Mouse (Mus musculus): ENCODE data around the gene Ak3. TPM values are rescaled to one million over a fixed set of nuclear protein-coding genes. Genes with fewer than 3 reads are reported as not detected.

The Ak3 gene
- polyA plus RNA-seq, 1 experiment: 22.1 TPM

DNA sequence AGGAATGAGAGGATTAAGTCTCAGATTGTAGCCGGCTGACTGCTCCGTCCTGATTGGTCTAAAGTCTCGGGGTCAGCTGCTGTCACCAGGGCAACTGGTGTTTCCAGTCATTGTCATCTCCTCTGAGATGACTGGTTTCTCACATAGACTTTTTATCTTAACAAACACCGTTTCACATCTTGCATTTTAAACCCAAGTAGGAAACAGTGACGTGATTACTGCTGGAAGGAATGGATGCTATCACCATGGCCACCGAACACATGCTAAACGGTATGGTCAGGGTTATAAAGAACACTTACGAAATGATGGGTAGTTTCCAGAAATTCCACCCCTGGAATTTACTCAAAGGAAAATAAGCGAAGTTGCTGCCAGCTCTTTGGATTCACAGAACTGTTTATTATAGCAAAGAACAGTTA, 3.4 kb downstream of the Ak3 start:
- peaks cover 26% of the 10 kb centered on the region for H3K79me2 ChIP-seq (ENCODE audit: control insufficient read depth, insufficient read depth)

DNA sequence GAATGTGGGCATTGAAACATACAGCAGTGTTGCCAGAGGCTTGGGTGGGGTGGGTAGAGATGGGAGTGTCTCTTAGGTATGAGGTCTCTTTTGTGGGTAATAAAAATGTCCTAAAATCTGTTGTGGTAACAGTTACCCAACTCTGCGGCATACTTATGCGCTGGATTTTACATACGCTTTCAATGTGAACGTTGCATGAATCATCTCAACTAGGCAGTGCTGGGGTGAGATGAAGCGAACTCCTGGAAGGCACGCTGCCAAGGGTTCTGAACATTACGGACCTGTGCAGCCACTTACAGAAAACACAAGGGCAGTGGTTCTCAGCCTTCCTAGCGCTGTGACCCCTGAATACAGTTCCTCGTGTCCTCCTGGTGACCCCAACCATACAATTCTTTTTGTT, 5.1 kb downstream of the Ak3 start:
- no peak overlapping the region for H3ac ChIP-seq (ENCODE audit: control insufficient read depth, insufficient read length, low read depth)
- TF ChIP-seq USF1 (IDR thresholded peaks at IDR 0.05; ENCODE audit: low read depth) (no peak), CEBPB (IDR thresholded peaks at IDR 0.05; ENCODE audit: low read depth) (peak; percentile 81), FOSL1 (IDR thresholded peaks at IDR 0.05; ENCODE audit: insufficient read depth, low read length, poor library complexity, severe bottlenecking) (no peak)
- peaks cover 25% of the 10 kb centered on the region for H3K79me2 ChIP-seq (ENCODE audit: control insufficient read depth, insufficient read depth)
- H3K27me3 ChIP-seq (ENCODE audit: control insufficient read depth, insufficient read depth, insufficient read length): no peaks in the 10 kb centered on the region
- no peaks in the 10 kb centered on the region for H3K36me3 ChIP-seq (ENCODE audit: control insufficient read depth, insufficient read depth)
- no peak overlapping the region for H3K4me3 ChIP-seq (ENCODE audit: insufficient read depth, poor library complexity, severe bottlenecking)
- H3K79me3 ChIP-seq (ENCODE audit: low read depth): peaks cover 2% of the 10 kb centered on the region

More for the DNA sequence above, 3.4 kb downstream of the Ak3 start:
- Histone ChIP-seq H3ac (ENCODE audit: control insufficient read depth, insufficient read length, low read depth) (no peak overlapping the region), H3K27me3 (ENCODE audit: control insufficient read depth, insufficient read depth, insufficient read length) (no peaks in the 10 kb centered on the region), H3K4me3 (ENCODE audit: insufficient read depth, poor library complexity, severe bottlenecking) (no peak overlapping the region), H3K79me3 (ENCODE audit: low read depth) (peaks cover 2% of the 10 kb centered on the region), H3K36me3 (ENCODE audit: control insufficient read depth, insufficient read depth) (no peaks in the 10 kb centered on the region)
- TF ChIP-seq MYOD1 (IDR thresholded peaks at IDR 0.05; ENCODE audit: control insufficient read depth, insufficient read length, low read depth): no peak
- no peak for TF ChIP-seq CEBPB (IDR thresholded peaks at IDR 0.05; ENCODE audit: low read depth)
- no peak for TF ChIP-seq CTCF (IDR thresholded peaks at IDR 0.05; ENCODE audit: control insufficient read depth, insufficient read depth, insufficient read length)
- no peak for TF ChIP-seq USF1 (IDR thresholded peaks at IDR 0.05; ENCODE audit: low read depth)
- TF ChIP-seq MAX (IDR thresholded peaks at IDR 0.05): no peak
- no peak for TF ChIP-seq MYOG (IDR thresholded peaks at IDR 0.05; ENCODE audit: control insufficient read depth, extremely low read depth, insufficient read length)
- no peak for TF ChIP-seq FOSL1 (IDR thresholded peaks at IDR 0.05; ENCODE audit: insufficient read depth, low read length, poor library complexity, severe bottlenecking)

DNA sequence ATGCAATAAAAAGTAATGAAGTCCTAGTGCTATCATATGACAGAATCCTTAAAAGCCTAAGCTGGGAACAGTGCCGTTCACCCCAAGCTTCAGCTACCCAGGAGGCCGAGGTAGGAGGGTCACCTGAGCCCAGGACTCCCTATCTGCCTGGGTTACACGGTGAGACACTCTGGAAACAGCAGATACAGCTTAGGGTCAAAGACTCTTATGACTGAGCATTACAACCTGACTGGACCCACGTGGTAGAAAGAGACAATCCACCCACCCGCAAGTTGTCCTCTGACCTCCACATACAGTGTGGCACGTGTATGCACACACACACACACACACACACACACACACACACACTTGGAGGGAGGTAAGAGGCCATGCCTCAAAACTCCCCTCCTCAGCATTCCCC, 5.6 kb downstream of the Ak3 start:
- Histone ChIP-seq H3ac (ENCODE audit: control insufficient read depth, insufficient read length, low read depth) (no peak overlapping the region), H3K36me3 (ENCODE audit: control insufficient read depth, insufficient read depth) (no peaks in the 10 kb centered on the region), H3K79me2 (ENCODE audit: control insufficient read depth, insufficient read depth) (peaks cover 20% of the 10 kb centered on the region), H3K4me3 (ENCODE audit: insufficient read depth, poor library complexity, severe bottlenecking) (no peak overlapping the region), H3K79me3 (ENCODE audit: low read depth) (peaks cover 2% of the 10 kb centered on the region), H3K27me3 (ENCODE audit: control insufficient read depth, insufficient read depth, insufficient read length) (no peaks in the 10 kb centered on the region)
- TF ChIP-seq FOSL1 (IDR thresholded peaks at IDR 0.05; ENCODE audit: insufficient read depth, low read length, poor library complexity, severe bottlenecking) (no peak), CTCF (IDR thresholded peaks at IDR 0.05; ENCODE audit: control insufficient read depth, insufficient read depth, insufficient read length) (no peak), MYOG (IDR thresholded peaks at IDR 0.05; ENCODE audit: control insufficient read depth, extremely low read depth, insufficient read length) (no peak), CEBPB (IDR thresholded peaks at IDR 0.05; ENCODE audit: low read depth) (no peak), USF1 (IDR thresholded peaks at IDR 0.05; ENCODE audit: low read depth) (no peak), MYOD1 (IDR thresholded peaks at IDR 0.05; ENCODE audit: control insufficient read depth, insufficient read length, low read depth) (no peak), MAX (IDR thresholded peaks at IDR 0.05) (no peak)

DNA sequence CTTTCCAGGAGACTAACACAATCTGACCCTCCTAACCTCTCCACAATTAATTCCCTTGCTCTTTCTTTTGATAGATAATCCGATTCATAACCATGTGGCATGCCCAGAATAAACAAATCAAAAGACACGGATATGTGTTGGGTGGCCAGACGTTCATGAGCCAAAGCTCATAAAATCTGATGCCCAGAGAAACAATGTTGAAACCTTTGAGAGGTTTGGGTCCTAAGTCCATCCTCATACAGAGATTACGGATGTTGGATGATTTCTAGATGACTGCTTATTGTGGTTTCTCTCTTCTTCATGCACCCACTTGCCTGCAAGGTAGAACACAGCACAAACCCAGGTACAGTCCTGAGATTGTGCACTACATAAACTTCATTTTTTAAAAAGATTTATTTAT, 7.6 kb downstream of the Ak3 start:
- H3K4me3 ChIP-seq (ENCODE audit: insufficient read depth, poor library complexity, severe bottlenecking): no peak overlapping the region
- peaks cover 5% of the 10 kb centered on the region for H3K79me2 ChIP-seq (ENCODE audit: control insufficient read depth, insufficient read depth)
- no peaks in the 10 kb centered on the region for H3K27me3 ChIP-seq (ENCODE audit: control insufficient read depth, insufficient read depth, insufficient read length)
- no peak overlapping the region for H3ac ChIP-seq (ENCODE audit: control insufficient read depth, insufficient read length, low read depth)
- peaks cover 2% of the 10 kb centered on the region for H3K79me3 ChIP-seq (ENCODE audit: low read depth)
- H3K36me3 ChIP-seq (ENCODE audit: control insufficient read depth, insufficient read depth): no peaks in the 10 kb centered on the region
- no peak for TF ChIP-seq CEBPB (IDR thresholded peaks at IDR 0.05; ENCODE audit: low read depth)
- TF ChIP-seq FOSL1 (IDR thresholded peaks at IDR 0.05; ENCODE audit: insufficient read depth, low read length, poor library complexity, severe bottlenecking): no peak
- no peak for TF ChIP-seq USF1 (IDR thresholded peaks at IDR 0.05; ENCODE audit: low read depth)
- TF ChIP-seq MYOG (IDR thresholded peaks at IDR 0.05; ENCODE audit: control insufficient read depth, extremely low read depth, insufficient read length): no peak
- TF ChIP-seq MAX (IDR thresholded peaks at IDR 0.05): no peak
- no peak for TF ChIP-seq MYOD1 (IDR thresholded peaks at IDR 0.05; ENCODE audit: control insufficient read depth, insufficient read length, low read depth)
- TF ChIP-seq CTCF (IDR thresholded peaks at IDR 0.05; ENCODE audit: control insufficient read depth, insufficient read depth, insufficient read length): no peak

DNA sequence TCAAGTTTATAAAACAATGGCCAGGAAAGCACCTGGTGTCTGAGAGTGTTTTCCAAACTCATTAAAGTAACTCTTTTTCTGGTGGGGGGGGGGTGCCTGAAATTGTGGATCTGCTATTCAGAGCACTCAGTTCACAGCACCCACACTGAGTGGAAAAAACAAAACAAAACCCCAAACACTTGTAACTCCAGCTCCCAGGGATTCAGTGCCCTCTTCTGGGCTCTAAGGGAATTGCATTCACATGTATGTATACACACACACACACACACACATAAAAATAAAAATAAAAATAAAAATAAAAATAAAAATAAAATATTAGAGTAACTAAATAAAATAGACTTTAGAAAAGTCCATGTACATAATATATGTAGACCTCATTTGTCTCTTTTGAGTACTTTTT, 8.4 kb downstream of the Ak3 start:
- H3K79me2 ChIP-seq (ENCODE audit: control insufficient read depth, insufficient read depth): peaks cover 1% of the 10 kb centered on the region
- H3K79me3 ChIP-seq (ENCODE audit: low read depth): peaks cover 2% of the 10 kb centered on the region
- H3ac ChIP-seq (ENCODE audit: control insufficient read depth, insufficient read length, low read depth): no peak overlapping the region
- peaks cover 4% of the 10 kb centered on the region for H3K36me3 ChIP-seq (ENCODE audit: control insufficient read depth, insufficient read depth)
- no peaks in the 10 kb centered on the region for H3K27me3 ChIP-seq (ENCODE audit: control insufficient read depth, insufficient read depth, insufficient read length)
- no peak overlapping the region for H3K4me3 ChIP-seq (ENCODE audit: insufficient read depth, poor library complexity, severe bottlenecking)
- no peak for TF ChIP-seq MAX (IDR thresholded peaks at IDR 0.05)
- no peak for TF ChIP-seq USF1 (IDR thresholded peaks at IDR 0.05; ENCODE audit: low read depth)
- no peak for TF ChIP-seq MYOD1 (IDR thresholded peaks at IDR 0.05; ENCODE audit: control insufficient read depth, insufficient read length, low read depth)
- TF ChIP-seq FOSL1 (IDR thresholded peaks at IDR 0.05; ENCODE audit: insufficient read depth, low read length, poor library complexity, severe bottlenecking): no peak

DNA sequence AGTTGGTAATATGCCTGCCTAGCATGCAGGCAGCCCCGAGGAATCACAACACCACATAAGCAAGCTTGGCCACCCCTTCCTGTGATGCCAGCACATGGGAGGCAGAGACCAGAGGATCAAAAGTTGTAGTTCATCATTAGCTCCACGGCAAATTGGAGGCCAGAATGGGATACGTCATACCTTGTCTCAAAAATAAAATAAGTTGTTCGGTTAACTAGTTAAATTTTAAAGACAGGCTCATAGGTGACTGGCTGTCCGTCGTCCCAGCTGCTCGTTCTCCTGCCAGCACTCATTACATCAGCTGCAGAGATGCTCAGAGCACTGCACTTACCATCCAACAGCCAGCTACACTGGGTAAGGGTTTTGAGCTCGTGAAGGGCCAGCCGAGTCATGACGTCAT, 10.2 kb downstream of the Ak3 start:
- H3K4me3 ChIP-seq (ENCODE audit: insufficient read depth, poor library complexity, severe bottlenecking): no peak overlapping the region
- H3K79me3 ChIP-seq (ENCODE audit: low read depth): peaks cover 2% of the 10 kb centered on the region
- peaks cover 4% of the 10 kb centered on the region for H3K36me3 ChIP-seq (ENCODE audit: control insufficient read depth, insufficient read depth)
- H3K79me2 ChIP-seq (ENCODE audit: control insufficient read depth, insufficient read depth): no peaks in the 10 kb centered on the region
- no peak for TF ChIP-seq USF1 (IDR thresholded peaks at IDR 0.05; ENCODE audit: low read depth)
- no peak for TF ChIP-seq MYOG (IDR thresholded peaks at IDR 0.05; ENCODE audit: control insufficient read depth, extremely low read depth, insufficient read length)
- no peak for TF ChIP-seq CTCF (IDR thresholded peaks at IDR 0.05; ENCODE audit: control insufficient read depth, insufficient read depth, insufficient read length)
- no peak overlapping the region for H3ac ChIP-seq (ENCODE audit: control insufficient read depth, insufficient read length, low read depth)
- no peaks in the 10 kb centered on the region for H3K27me3 ChIP-seq (ENCODE audit: control insufficient read depth, insufficient read depth, insufficient read length)

Measured in C2C12 (cell line).